Mouse (Mus musculus): ENCODE measurements around the gene Zfp692. TPM values are rescaled to one million over a fixed set of nuclear protein-coding genes. Genes with fewer than 3 reads are reported as not detected.

Gene Zfp692
- polyA plus RNA-seq, 1 experiment from 2014 or later: 11.5 TPM

GRCm38 (mm10) chr11:58350628-58351027 lies 43.8 kb downstream of the Zfp692 start:
- Histone ChIP-seq H3K27me3 (ENCODE audit: insufficient read depth, low read length) (no peaks in the 10 kb centered on the region), H3K9me3 (replicated peaks; ENCODE audit: low read length) (no peaks in the 10 kb centered on the region), H3K4me2 (ENCODE audit: low read length) (no peak overlapping the region), H3K36me3 (ENCODE audit: insufficient read depth, low read length) (peaks cover 18% of the 10 kb centered on the region; the same call in 1 of the 2 replicates), H3K27ac (no peak overlapping the region), H3K4me1 (replicated peaks; ENCODE audit: insufficient read depth, low read length) (no peaks in the 10 kb centered on the region), H3K4me3 (replicated peaks; ENCODE audit: low read depth, low read length) (no peak overlapping the region), H3K9ac (ENCODE audit: low read depth, low read length) (no peak overlapping the region)
- 71% methylated on average over 4 of the region's 4 CpGs for WGBS
- no peak for ATAC-seq (replicated peaks; ENCODE audit: low FRiP score, low read depth)
- no peak for DNase-seq (ENCODE audit: low spot score)
- peak; percentile 35; the same call in 1 of the 2 replicates for TF ChIP-seq CTCF (IDR thresholded peaks at IDR 0.05; ENCODE audit: low read depth)

- H3K36me3 ChIP-seq (ENCODE audit: insufficient read depth, low read length): peaks cover 12% of the 10 kb centered on the region; the same call in 1 of the 2 replicates
- no peaks in the 10 kb centered on the region for H3K27me3 ChIP-seq (ENCODE audit: insufficient read depth, low read length)
- no peak overlapping the region for H3K4me2 ChIP-seq (ENCODE audit: low read length)
- ATAC-seq (replicated peaks; ENCODE audit: low FRiP score, low read depth) (no peak), DNase-seq (ENCODE audit: low spot score) (no peak)
- no peak overlapping the region for H3K4me3 ChIP-seq (replicated peaks; ENCODE audit: low read depth, low read length)
- H3K27ac ChIP-seq: no peak overlapping the region
- H3K4me1 ChIP-seq (replicated peaks; ENCODE audit: insufficient read depth, low read length): no peaks in the 10 kb centered on the region
- TF ChIP-seq CTCF (IDR thresholded peaks at IDR 0.05; ENCODE audit: low read depth): no peak
- no peak overlapping the region for H3K9ac ChIP-seq (ENCODE audit: low read depth, low read length)
- 76% methylated on average over 5 of the region's 5 CpGs for WGBS
- no peaks in the 10 kb centered on the region for H3K9me3 ChIP-seq (replicated peaks; ENCODE audit: low read length)
Measured at GRCm38 (mm10) chr11:58351179-58351578, 44.3 kb downstream of the Zfp692 start.

GRCm38 (mm10) chr11:58352681-58353548 lies 46.0 kb downstream of the Zfp692 start:
- peak; percentile 9 for DNase-seq (ENCODE audit: low spot score)
- Histone ChIP-seq H3K27ac (no peak overlapping the region), H3K36me3 (ENCODE audit: insufficient read depth, low read length) (no peaks in the 10 kb centered on the region), H3K4me3 (replicated peaks; ENCODE audit: low read depth, low read length) (no peak overlapping the region), H3K9ac (ENCODE audit: low read depth, low read length) (no peak overlapping the region), H3K4me1 (replicated peaks; ENCODE audit: insufficient read depth, low read length) (no peaks in the 10 kb centered on the region), H3K9me3 (replicated peaks; ENCODE audit: low read length) (no peaks in the 10 kb centered on the region), H3K27me3 (ENCODE audit: insufficient read depth, low read length) (no peaks in the 10 kb centered on the region), H3K4me2 (ENCODE audit: low read length) (no peak overlapping the region)
- 51% methylated on average over 7 of the region's 7 CpGs for WGBS
- TF ChIP-seq CTCF (IDR thresholded peaks at IDR 0.05; ENCODE audit: low read depth): peak; percentile 58
- no peak for ATAC-seq (replicated peaks; ENCODE audit: low FRiP score, low read depth)

DNA sequence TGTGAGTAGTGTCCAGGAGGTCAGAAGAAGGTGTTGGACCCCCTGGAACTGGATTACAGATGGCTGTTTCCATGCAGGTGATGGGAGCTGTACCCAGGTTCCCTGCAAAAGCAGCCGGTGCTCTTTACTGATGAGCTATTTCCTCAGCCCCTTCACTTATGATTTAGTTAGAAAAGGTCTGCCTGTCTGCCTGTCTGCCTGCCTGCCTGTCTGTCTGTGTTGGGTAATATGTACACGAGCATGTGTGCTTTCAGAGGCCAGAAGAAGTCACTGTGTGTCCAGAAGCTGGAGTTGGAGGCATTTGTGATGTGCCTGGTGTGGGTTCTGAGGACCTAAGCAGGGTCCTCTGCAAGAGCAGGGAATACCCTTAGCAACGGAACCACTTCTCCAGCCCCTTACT lies 46.8 kb downstream of the Zfp692 start:
- WGBS: 71% methylated on average over 3 of the region's 3 CpGs
- ATAC-seq (replicated peaks; ENCODE audit: low FRiP score, low read depth): no peak
- no peak for TF ChIP-seq CTCF (IDR thresholded peaks at IDR 0.05; ENCODE audit: low read depth)
- Histone ChIP-seq H3K36me3 (ENCODE audit: insufficient read depth, low read length) (no peaks in the 10 kb centered on the region), H3K4me3 (replicated peaks; ENCODE audit: low read depth, low read length) (no peak overlapping the region), H3K9me3 (replicated peaks; ENCODE audit: low read length) (no peaks in the 10 kb centered on the region), H3K4me2 (ENCODE audit: low read length) (no peak overlapping the region), H3K27me3 (ENCODE audit: insufficient read depth, low read length) (no peaks in the 10 kb centered on the region), H3K9ac (ENCODE audit: low read depth, low read length) (no peak overlapping the region), H3K4me1 (replicated peaks; ENCODE audit: insufficient read depth, low read length) (no peaks in the 10 kb centered on the region), H3K27ac (no peak overlapping the region)
- no peak for DNase-seq (ENCODE audit: low spot score)

DNA sequence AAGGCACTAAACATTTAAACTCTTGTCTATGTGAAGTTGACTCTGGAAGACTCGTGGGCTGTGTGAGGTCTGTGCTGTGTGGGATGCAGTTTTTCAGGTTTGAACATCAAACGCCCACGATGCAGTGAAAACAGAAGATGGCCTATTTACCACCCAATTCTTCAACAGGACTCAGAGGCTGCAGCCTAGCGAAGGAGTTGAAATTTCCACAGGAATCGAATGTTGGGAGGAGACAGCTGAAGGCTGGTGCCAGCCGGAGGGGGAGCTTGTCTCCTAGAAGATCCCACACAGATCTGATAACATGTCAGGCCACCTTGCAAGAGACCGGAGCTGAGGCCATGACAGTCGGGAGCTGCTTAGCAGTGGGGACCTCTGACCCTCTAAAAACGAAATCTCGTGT lies 47.6 kb downstream of the Zfp692 start:
- 22% methylated on average over 10 of the region's 10 CpGs for WGBS
- ATAC-seq (replicated peaks; ENCODE audit: low FRiP score, low read depth): no peak
- Histone ChIP-seq H3K27me3 (ENCODE audit: insufficient read depth, low read length) (no peaks in the 10 kb centered on the region), H3K4me2 (ENCODE audit: low read length) (no peak overlapping the region), H3K4me1 (replicated peaks; ENCODE audit: insufficient read depth, low read length) (no peaks in the 10 kb centered on the region), H3K27ac (no peak overlapping the region), H3K36me3 (ENCODE audit: insufficient read depth, low read length) (no peaks in the 10 kb centered on the region), H3K9ac (ENCODE audit: low read depth, low read length) (no peak overlapping the region), H3K4me3 (replicated peaks; ENCODE audit: low read depth, low read length) (no peak overlapping the region), H3K9me3 (replicated peaks; ENCODE audit: low read length) (no peaks in the 10 kb centered on the region)
- no peak for DNase-seq (ENCODE audit: low spot score)
- no peak for TF ChIP-seq CTCF (IDR thresholded peaks at IDR 0.05; ENCODE audit: low read depth)

- Histone ChIP-seq H3K27me3 (ENCODE audit: insufficient read depth, low read length) (no peaks in the 10 kb centered on the region), H3K36me3 (ENCODE audit: insufficient read depth, low read length) (no peaks in the 10 kb centered on the region), H3K9ac (ENCODE audit: low read depth, low read length) (no peak overlapping the region), H3K4me1 (replicated peaks; ENCODE audit: insufficient read depth, low read length) (no peaks in the 10 kb centered on the region), H3K4me3 (replicated peaks; ENCODE audit: low read depth, low read length) (no peak overlapping the region), H3K4me2 (ENCODE audit: low read length) (no peak overlapping the region), H3K27ac (no peak overlapping the region), H3K9me3 (replicated peaks; ENCODE audit: low read length) (no peaks in the 10 kb centered on the region)
- 64% methylated on average over 3 of the region's 3 CpGs for WGBS
- TF ChIP-seq CTCF (IDR thresholded peaks at IDR 0.05; ENCODE audit: low read depth): no peak
- DNase-seq (ENCODE audit: low spot score) (no peak), ATAC-seq (replicated peaks; ENCODE audit: low FRiP score, low read depth) (no peak)
Measured at GRCm38 (mm10) chr11:58354927-58355326, 48.1 kb downstream of the Zfp692 start.
